Comparison of ENCODE assay signal across 14 mouse cellular contexts in the genomic region with DNA sequence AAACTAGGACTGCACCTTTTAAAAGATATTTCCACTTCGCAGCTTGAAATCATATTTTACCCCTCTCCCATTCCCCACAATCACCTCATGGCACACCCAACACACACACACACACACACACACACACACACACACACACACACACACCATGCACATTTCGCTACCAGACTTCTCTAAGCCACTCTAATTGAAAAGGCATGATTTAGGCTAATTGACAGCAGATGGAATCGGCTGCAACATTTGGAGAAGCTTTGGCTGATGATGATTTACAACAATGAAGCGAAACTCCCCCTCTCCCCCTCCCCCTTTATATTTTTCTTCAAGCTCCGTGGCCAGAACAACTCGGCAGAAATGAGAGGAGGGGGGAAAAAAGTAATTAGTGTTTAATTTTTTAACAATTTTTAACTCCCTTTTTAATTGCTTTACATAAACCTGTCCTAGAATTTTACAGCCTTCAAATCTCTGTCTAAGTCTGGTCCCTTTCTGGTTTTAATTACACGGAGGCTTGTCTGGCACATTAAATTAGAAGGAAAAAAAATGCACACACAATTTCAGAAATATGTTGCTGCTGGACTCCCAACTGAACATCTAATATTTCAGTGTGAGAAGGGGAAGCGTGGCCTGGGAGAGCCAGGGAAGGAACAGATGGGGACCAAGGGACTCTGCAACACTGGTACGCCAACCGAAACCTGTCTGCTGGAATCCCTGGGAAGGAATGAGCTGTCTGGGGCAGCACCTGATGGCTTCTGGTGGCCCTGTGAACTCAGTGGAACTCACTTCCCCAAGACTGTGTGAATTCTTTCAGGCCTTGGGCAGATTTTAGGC.
DNase-seq lines count a peak whose midpoint lies in the region; ATAC-seq and TF ChIP-seq lines count a peak whose summit lies in the region.
"Had no signal": no experiment of that assay in that cellular context is flagged by ENCODE, and none has a peak within 500 bp of the region (broad histone marks: within the 10 kb centered on the region; RNA-seq: fewer than 3 reads in every experiment).

No protein-coding gene starts in this region.

- no peak for TF ChIP-seq POLR2A in limb, embryonic 14.5 days (IDR thresholded peaks at IDR 0.05; ENCODE audit: borderline replicate concordance, extremely low read depth, insufficient read depth, insufficient read length)

- H3K9ac ChIP-seq in forebrain, embryonic 14.5 days (ENCODE audit: low read length), result no peak overlapping the region
- no peak overlapping the region for H3K9ac ChIP-seq in limb, embryonic 14.5 days (ENCODE audit: low read depth, low read length, severe bottlenecking)
- H3K9ac ChIP-seq: neural tube, embryonic 12.5 days had no signal

- WGBS in forebrain, embryonic 14.5 days, result 23% methylated on average over 10 of the region's 10 CpGs
- 12% methylated on average over 10 of the region's 10 CpGs for WGBS in limb, embryonic 14.5 days

- peak; percentile 63 for DNase-seq in MN1 (ENCODE audit: low spot score)
- DNase-seq in embryo, embryonic 10 days (ENCODE audit: low spot score), result peak; percentile 85
- peak; percentile 94 for DNase-seq in forebrain, embryonic 14.5 days (ENCODE audit: low spot score)
- DNase-seq in limb, embryonic 14.5 days (ENCODE audit: low spot score), result peak; percentile 77
- DNase-seq in right cerebral cortex, postnatal 25 days, result no peak
- DNase-seq in adrenal gland, postnatal 10 days, result no peak
- DNase-seq in kidney, adult 8-10 months, result no peak
- no peak for DNase-seq in urinary bladder, postnatal 36 days (ENCODE audit: low spot score in 2 of 2)
- DNase-seq: adrenal gland, postnatal 14 days; gastrocnemius, postnatal 25 days; lung, postnatal 36 days; thymus, postnatal 4 days had no signal

- peak overlapping the region; percentile 63 for H3K27ac ChIP-seq in forebrain, embryonic 14.5 days (ENCODE audit: low read depth, low read length)
- no peak overlapping the region for H3K27ac ChIP-seq in limb, embryonic 14.5 days (replicated peaks; ENCODE audit: low read depth, low read length)
- H3K27ac ChIP-seq: neural tube, embryonic 12.5 days had no signal

- H3K4me3 ChIP-seq in forebrain, embryonic 14.5 days (ENCODE audit: low read depth, low read length), result no peak overlapping the region
- H3K4me3 ChIP-seq in limb, embryonic 14.5 days (replicated peaks; ENCODE audit: low read length), result no peak overlapping the region
- H3K4me3 ChIP-seq: neural tube, embryonic 12.5 days had no signal

- no peaks in the 10 kb centered on the region for H3K9me3 ChIP-seq in forebrain, embryonic 14.5 days (replicated peaks; ENCODE audit: control insufficient read depth, low read length)
- no peaks in the 10 kb centered on the region for H3K9me3 ChIP-seq in limb, embryonic 14.5 days (ENCODE audit: control insufficient read depth, low read length)
- H3K9me3 ChIP-seq: neural tube, embryonic 12.5 days had no signal

- no peaks in the 10 kb centered on the region for H3K36me3 ChIP-seq in forebrain, embryonic 14.5 days (ENCODE audit: control insufficient read depth, insufficient read depth, low read length)
- no peaks in the 10 kb centered on the region for H3K36me3 ChIP-seq in limb, embryonic 14.5 days (ENCODE audit: control insufficient read depth, insufficient read depth, low read length)
- H3K36me3 ChIP-seq: neural tube, embryonic 12.5 days had no signal

- H3K4me2 ChIP-seq in forebrain, embryonic 14.5 days (ENCODE audit: low read length), result no peak overlapping the region; the same call in 1 of the 2 replicates
- H3K4me2 ChIP-seq in limb, embryonic 14.5 days (replicated peaks; ENCODE audit: low read depth, low read length, severe bottlenecking), result 0 out of 2 replicates have a peak overlapping the region, but pooled peaks have one; percentile 13
- H3K4me2 ChIP-seq: liver, embryonic 11.5 days; neural tube, embryonic 12.5 days had no signal

- peak; percentile 56 for ATAC-seq in forebrain, embryonic 14.5 days
- ATAC-seq in limb, embryonic 14.5 days (ENCODE audit: low FRiP score, low read depth), result peak; percentile 50

- no peaks in the 10 kb centered on the region for H3K27me3 ChIP-seq in forebrain, embryonic 14.5 days (replicated peaks; ENCODE audit: control insufficient read depth, insufficient read depth, low read length)
- H3K27me3 ChIP-seq in limb, embryonic 14.5 days (ENCODE audit: control insufficient read depth, insufficient read depth, low read length), result no peaks in the 10 kb centered on the region
- H3K27me3 ChIP-seq: neural tube, embryonic 12.5 days had no signal

- H3K4me1 ChIP-seq in forebrain, embryonic 14.5 days (ENCODE audit: control insufficient read depth, insufficient read depth, low read length), result peaks cover 41% of the 10 kb centered on the region
- peaks cover 41% of the 10 kb centered on the region for H3K4me1 ChIP-seq in limb, embryonic 14.5 days (ENCODE audit: control insufficient read depth, insufficient read depth, low read length)

Comparison
In these comparisons a context has a peak if more than half of its experiments do, and no peak if none do; other contexts are left out.
1. DNase-seq: peak in MN1 (single experiment), embryo, embryonic 10 days (single experiment), forebrain, embryonic 14.5 days (single experiment) and limb, embryonic 14.5 days (single experiment); none in right cerebral cortex, postnatal 25 days (single experiment), adrenal gland, postnatal 10 days (single experiment), kidney, adult 8-10 months (0 of 2) and urinary bladder, postnatal 36 days (0 of 2).